Mouse (Mus musculus) spleen, embryonic (tissue): ENCODE data around the gene Adra1b.

Source experiments
- CTCF ChIA-PET: fragments of 350-600 bp; sonication (Branson Sonifier 250); formaldehyde crosslinking; loops from one replicate; lab custom pipeline; 2022; lab: Charles Lee

Gene Adra1b

DNA sequence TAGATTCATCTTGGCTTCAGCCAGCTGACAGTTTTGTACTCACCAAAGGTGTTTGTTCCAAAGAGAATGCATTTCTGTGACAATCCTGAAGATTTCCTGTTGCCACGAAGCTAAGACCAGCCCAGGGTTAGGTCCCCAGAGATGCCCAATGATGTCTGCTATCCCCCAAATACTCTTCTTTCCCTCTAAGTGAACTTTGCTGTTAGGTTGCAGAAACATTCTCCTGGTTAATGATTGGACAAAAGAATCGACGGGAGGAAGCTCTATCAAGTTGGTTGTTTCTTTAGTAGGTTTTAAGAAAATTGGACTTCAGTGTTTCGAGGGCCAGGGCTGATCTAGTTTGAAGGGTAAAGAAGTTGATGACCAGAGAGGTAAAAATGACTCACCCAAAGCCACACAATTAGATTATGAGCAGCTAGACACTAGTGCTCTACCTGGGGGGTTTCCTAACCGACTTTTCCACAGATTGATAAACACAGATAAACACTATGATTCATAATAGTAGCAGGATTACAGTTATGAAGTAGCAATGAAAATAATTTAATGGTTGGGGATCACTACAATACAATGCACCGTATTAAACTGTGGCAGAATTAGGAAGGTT, at the start of gene Adra1b:
Gene Adra1b, minus strand, starts transcription at position 160 of the 604 bp plus-strand sequence.
- CTCF ChIA-PET: no interaction called here

DNA sequence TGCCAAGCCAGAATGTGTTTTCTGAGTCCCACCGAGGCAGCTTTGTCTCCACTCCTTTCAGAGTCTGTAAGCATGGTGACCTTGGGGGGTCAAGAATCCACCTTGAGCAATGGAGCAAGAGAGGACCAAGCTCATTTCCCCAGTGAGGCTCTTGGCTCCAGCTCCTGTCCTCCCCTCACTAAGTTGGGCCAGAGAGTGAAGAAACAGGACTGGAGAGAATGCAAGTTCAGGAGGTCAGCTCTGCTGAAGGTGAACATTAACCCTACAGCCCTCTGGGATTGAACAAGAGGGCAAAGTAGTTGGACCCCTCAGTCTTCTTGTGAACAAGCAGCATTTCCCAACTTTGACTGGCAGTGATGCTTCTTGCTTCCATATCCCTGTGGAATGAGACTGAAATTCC, 49.3 kb upstream of the Adra1b start:
- CTCF ChIA-PET: no interaction called here

DNA sequence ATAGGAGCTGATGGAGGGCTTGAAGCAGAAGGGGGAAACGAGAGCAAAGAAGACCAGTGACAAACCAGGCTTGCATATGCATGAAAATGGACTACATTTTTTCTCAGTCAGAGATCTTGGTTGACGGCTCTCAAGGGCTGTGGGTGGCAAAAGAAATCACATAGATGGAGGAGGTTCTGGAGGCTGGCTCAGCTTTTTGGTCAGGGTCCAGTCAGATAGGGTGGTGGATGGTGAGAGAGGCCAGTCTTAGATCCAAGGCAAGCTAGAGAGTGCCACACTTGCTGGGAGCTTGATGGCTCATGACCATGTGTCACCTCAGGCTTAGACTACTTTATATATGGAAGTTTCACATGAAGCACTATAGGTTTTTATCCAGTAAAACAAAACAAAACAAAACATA, 42.8 kb upstream of the Adra1b start:
- CTCF ChIA-PET: no interaction called here

DNA sequence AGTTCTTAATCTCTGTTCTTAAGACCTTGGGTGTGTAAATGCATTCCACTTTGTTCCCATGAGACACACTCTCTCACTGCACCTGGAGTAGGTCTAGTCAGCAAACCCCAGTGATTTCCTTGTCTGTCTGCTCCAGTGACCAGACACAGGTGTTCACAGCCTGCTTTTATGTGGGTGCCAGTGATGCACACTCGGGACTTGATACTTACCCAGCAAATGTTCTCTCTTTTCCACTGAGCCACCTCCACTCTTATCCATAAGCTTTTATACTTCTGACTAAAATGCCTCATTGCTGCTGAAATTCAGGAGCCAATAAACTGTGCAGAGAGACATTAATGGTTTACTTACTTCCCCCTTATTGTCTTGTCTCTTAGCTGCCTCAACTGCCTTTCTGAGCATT, 42.2 kb upstream of the Adra1b start:
- CTCF ChIA-PET: no interaction called here

DNA sequence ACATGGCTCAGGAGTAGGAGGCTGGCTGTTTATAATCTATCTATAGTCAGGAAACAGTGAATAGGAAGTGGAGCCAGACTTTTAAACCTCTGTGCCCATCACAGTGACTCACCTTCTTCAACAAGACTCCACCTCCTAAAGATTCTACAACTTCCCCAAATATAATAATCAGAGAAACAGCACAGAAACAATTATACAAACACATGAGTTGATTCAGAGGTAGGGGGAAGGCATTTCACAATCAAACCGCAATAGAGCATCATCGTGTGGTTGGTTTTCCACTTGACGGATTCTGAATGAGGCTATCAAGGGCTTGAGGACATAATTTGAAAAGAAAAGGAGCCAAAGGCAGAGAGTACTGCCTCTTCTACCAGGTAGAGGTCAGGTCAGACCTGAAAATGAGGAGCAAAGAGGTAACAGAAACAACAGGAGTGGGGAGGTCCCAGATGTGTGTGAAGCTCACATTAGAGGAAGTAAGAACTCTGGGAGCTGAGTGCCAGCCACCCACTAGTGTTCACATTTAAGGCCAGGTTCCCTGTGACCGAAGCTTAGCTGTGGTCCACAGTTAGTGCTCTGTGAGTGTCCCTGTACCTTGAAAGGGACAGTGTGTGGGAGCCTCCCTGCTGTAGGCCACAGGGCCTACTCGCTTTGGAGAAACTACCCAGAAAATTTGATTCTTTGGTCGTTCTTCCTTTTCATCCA, 39.6 kb upstream of the Adra1b start:
- CTCF ChIA-PET: no interaction called here

DNA sequence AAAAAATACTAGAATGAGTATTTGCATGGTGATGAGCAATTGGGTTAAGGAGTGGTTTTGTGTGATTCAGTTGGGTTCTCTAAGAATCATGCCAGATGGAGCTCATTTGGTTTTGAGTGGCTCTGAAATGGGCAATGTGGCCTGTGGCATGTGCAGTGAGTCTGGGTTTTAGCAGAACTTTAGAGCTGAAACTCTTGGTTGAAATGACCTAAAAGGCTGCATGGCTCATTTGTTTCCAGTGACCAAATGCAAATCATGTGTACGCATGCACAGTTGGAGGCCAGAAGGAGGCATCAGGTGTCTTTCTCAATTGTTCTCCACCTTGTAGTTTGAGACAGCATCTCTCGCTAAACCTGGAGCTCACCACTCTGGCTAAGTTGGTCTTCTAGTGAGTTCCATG, 35.0 kb upstream of the Adra1b start:
- CTCF ChIA-PET: no interaction called here

DNA sequence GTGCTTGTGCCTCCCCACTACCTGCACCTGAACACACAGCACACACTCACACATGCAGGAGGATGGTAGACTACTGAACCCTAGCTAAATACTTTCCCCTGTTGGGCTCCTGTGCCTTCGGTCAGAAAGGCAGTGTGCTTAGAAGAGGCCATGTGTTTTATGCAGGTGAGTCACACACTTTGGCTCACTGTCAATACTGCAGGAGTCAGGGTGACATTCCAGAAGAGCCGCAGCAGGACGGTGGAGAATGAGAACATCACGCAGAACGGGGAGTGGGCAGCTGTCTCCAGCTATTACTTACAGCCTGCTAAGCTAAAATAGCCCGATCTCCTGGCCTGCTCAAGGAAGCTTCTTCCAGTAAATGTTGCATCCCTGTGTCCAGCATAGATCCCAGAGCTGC, 32.5 kb upstream of the Adra1b start:
- CTCF ChIA-PET: no interaction called here

DNA sequence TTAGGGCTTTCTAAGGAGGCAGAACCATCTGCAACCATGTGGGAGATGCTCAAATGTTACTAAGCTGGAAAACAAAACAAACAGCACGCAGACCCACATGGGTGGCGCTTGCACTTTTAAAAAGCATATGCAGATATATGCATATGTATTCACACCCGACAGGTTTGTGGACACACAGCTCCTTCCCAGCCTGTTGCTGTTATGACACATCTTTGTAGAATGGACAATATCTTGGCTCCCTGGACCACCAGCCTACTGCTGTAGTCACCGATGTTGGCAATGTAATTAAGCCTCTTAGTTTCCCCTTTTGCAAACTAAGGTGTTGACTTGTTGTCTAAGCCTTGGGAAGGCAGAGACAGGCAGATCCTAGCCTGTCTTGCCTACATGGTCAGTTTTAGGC, 32.0 kb upstream of the Adra1b start:
- CTCF ChIA-PET: no interaction called here

DNA sequence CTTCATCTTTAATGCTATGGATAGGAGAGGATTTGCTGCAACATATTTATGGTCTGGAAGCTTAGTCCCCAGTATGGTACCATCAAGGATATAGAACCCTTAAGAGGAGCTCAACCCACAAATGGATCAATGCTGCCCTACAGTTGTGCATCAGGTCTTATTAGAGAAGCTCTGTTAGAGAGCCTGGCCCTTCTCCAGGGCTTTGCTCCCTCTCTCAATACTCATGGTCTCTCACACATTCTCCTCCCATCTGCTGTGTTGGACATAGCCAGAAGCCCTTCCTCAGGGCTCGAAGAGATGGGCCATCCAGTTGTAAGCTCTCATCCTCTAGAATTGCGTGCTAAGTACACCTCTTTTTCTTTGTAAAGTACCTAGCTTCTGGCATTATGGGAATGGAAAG, 29.2 kb upstream of the Adra1b start:
- CTCF ChIA-PET: no interaction called here

DNA sequence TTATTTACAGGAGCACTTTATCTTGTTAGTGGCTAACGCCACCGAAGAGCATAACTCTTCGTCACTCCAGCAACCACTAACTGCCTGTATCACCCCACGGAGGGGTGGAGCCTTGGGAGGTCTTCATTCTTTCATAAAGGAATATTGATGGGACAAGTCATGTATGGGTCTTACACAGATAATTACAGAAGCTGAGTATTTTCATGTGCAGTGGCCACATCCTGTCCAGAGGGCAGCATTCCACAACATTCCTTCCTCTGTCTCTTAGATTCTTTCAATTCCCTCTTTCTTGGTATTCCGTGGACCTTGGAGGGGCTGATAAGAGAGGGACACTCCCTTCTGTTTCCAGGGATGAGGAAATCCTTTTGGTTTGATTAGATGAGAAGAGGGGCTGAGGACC, 28.7 kb upstream of the Adra1b start:
- CTCF ChIA-PET: no interaction called here

DNA sequence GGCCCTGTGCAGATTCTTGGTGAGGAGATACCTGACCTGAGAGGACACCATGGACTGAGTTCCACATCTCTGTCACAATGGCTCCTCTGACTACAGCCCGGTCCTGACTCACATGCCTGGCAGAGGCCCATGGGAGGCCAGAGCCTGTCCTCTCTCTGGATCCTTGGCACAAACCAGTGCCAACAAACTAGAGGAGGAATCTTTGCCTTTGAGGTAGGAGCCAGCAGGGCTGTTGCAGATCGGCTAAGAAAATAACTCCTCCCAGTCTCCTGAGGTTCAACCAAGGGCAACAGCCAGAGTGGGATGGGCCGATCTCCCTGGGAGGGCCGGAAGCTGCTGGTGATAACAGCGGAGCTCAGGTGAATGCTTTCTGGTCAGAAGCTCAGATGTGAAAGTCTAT, 28.2 kb upstream of the Adra1b start:
- CTCF ChIA-PET: no interaction called here

DNA sequence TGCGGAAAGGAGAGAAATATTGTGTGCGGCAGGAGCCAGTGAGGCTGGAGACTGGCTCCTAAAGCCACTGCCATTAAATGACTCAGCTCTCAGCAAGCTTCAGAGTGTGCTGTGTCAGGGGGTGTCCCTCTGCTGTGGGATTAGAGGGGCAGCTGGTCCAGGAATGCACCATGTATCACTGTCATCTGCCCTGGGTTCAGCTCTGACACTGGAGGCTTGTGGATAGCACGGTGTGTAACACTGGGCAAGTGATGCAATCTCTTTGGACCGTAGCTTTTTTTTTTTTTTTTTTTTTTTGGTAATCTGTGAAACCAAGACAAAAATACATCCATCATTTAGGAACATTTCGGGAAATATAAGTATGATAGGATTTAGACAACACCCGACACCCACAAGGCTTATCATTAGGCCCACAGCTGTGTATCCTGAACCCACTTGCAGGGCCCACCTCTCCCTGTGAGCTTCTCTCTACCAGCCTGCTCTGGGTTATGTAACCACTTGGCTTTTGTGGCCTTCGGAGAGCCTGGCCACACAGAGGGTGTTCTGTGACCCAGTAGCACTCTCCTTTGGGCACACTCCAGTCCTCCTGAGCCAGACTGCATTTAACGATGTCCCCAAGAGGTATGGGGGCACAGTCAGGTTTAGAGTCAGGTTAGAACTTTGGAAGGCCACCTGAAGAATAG, 26.3 kb upstream of the Adra1b start:
- CTCF ChIA-PET: no interaction called here

DNA sequence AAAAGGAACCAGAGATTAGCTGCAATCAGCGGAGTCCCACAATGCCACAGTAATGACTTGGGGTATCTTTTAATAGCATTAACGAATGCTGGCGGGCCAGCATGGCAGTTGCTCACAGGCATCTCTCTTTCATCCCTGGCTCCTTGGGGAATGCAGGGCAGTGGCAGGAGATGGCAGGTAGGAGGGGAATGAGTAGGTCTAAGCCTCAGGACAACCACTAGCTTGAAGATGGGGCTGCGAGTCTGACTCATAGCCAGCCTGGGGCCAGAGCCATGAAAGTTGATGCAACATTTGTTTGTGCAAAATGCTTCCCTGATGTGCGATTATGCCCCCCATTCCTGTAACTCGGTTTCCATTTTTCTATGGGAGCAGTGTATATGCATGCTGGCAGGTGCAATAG, 25.2 kb upstream of the Adra1b start:
- CTCF ChIA-PET: no interaction called here

DNA sequence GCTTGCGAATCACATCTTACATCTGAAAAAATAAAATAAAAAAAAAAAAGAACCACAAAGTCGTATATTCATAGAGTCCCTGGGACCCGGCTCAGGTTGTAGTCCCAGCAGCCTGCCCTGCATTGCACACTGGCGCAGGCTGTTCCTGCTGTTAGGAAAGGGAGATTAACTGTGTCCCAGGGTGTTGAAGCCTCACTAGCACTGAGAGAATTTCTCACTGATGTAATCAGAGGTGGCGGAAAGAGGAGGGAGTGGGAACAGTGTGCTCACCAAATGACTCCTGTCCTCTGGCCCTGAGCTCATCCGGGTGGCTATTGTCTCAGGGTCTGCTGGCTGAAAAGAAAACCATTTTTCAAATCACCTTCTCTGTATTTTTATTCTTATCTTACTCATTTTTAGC, 24.6 kb upstream of the Adra1b start:
- CTCF ChIA-PET: no interaction called here

DNA sequence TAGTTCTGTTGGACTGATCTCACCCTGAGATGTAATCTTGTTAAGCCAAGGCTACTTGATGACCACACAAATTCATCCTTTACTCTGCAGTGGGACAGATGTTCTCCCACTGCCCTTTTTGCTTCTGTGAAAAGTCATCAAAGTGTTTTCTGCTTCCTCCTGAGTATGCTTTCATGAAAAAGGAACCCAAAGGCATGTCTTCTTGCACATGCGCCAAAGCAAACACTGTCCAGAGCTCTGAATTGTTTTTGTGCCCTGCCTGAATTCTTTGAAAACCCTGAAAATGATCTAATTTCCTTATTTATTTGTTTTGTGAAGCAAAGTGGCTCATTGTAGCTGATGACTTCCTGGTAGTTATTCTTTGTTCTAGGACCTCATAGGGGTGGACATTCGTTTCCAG, 20.7 kb upstream of the Adra1b start:
- CTCF ChIA-PET: no interaction called here

DNA sequence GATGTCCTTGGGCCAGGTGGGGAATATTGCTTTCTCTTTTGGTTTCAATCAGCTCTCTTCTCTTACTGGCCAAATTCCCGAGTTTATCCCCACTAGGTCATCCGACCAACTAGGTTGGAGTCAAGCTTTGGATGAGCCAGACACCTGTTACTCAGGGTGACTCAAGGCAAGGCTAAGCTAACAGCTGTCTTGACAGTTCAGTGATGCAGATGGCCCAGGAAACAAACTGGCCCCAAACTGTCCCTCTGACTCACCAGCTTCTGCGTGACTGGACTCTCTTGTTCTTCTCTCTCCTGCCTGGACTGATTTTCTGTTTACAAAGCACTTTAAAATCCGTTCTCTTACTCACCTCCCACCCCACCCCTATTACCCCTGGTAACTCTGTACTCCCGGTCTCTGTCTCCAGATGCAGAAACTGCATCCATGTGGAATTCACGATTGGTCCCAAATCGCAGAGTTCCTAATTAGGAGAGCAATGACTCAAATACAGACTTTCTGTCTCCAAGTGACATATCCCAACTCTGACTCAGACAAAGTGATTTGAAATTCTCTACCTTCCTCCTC, 18.6 kb upstream of the Adra1b start:
- CTCF ChIA-PET: no interaction called here

DNA sequence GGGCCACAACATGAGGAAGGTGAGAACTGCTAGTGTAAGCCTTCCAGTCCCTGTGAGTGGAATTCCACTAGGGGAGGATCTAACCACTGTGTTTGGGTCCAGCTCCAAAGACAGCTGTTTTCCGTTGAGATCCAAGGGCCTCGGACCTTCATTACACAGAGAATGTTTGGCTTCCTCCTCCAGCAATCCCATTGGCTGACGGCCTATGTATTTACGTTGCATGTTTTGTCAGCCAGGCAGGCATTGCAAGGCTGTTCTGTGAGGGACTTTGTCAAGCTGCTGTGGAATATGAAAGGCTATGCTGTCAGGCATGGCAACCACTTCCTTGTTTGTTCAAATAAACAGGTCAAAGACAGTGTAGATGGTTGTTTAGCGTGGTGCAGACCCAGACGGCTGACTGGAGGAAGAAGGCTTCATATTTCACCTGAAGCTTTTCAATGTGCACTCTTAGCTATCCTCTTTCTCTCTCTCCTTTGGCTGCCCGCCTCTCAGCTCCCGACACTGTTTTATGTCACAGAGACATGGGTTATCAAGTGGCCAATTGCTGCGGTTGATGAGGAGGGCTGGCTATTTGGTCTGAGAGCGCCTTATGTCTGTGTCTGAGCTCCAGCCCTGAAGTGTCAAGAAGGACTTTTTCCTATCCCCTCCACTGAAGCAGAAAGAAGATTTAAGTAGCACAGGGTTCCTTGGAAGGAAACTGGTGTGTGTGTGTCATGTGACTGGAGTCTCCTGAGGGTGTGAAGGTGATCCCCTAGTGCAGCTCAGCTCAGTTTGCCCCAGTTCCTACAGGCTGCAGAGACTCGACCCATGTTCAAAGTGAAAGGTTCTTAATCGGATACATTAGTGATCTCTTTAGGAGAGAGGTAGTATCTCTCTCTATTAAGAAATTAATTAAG, 13.8 kb upstream of the Adra1b start:
- CTCF ChIA-PET: no interaction called here

DNA sequence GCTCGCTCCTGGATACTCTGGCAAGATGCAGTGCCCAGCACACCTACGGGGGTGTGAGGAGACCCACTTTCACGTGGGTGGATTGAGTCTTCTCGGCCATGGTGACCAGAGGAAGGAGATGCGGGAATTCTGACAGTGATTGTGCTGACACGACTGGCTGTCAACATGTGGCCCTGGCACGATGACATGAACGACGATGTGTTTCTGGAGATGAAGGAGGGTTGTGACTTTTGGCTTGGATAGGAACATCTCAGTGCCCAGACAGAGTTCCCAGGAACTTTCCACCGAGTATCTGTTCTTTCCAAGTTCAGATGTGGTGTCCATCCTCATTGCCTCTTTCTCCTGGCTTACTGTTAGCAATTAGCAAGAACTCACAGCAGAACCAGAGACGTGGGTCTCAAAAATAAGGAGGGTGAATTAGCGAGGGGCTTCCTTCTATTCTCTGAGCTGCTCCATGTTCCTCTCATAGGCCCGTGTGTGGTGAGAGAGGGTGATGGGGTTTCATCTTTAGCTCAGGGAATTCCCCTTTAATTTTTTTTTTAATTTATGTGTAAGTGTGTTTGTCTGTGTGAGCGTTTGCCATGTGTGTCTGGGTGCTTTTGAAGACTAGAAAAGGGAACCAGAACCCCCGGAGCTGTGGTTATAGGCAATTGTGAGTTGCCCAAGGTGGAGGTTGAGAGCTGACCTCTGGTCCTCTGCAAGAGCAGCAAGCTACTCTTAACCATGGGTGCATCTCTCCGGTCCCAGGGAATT, 11.3 kb upstream of the Adra1b start:
- CTCF ChIA-PET: no interaction called here

DNA sequence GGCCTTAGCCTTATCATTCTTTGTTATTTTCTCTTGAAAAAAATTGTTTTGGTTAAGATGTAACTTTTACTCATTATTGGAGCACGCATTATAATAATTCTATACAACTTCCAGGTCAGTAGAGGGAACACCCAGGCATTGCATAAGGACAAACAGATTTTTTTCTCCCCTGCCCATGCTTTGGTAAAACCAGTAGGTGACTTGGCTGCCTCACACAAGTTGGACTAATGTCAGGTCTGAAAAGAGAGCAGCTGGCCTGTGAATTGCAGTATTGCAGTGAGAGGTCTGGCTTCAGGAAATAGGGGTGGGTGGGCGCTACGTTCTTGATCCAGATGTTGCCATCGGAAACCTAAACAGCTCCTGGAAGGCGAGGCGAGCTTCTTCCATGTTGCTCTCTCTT, 10.6 kb upstream of the Adra1b start:
- CTCF ChIA-PET: no interaction called here

DNA sequence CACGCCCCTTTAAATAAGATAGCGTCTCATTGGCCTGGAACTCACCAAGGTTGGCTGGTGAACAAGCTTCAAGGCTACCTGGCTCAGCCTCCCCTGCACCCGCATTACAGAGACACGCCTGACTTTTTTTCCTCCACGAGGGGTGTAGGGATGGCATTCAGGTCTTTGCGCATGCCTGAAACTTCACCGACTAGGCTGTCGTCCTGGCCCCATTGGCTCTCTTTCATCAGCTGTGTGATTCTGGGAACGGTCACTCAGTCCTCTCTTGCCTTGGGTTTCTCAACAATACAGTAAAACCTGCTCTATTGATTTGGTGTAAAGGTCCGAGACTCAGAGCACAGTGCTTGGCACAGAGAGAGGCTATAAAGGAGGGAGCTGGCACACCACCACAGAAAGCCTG, 2.3 kb upstream of the Adra1b start:
- CTCF ChIA-PET: no interaction called here

DNA sequence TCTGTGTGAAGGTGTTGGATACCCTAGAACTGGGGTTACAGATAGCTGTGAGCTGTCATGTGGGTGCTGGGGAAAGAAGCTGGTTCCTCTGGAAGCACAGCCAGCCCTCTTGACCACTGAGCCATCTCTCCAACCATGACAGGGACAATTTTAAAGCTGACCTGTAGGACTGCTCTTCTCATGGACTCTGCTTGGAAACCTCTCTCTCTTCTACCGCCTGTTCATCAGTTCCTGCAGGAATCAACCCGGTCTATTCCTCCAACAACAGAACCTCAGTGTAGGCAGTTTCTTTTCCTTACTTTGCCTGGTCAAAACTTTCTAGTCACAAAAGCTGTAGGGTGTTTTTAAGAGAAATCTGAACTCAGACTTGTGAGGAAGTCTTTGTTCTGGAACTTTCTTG, 1.3 kb downstream of the Adra1b start:
- CTCF ChIA-PET: no interaction called here
